ENCODE assay signal across 24 mouse cellular contexts in genomic region chr4:91248650-91249049, GRCm38 (mm10).
DNase-seq lines count a peak whose midpoint lies in the region; ATAC-seq and TF ChIP-seq lines count a peak whose summit lies in the region.
"Had no signal": no experiment of that assay in that cellular context is flagged by ENCODE, and none has a peak within 500 bp of the region (broad histone marks: within the 10 kb centered on the region; RNA-seq: fewer than 3 reads in every experiment).

No protein-coding gene starts in this region.

- peaks cover 2% of the 10 kb centered on the region; the same call in 1 of the 2 replicates for H3K4me1 ChIP-seq in midbrain, embryonic 11.5 days (ENCODE audit: control insufficient read depth, insufficient read depth, low read length)
- no peaks in the 10 kb centered on the region for H3K4me1 ChIP-seq in midbrain, postnatal 0 days (ENCODE audit: insufficient read depth, low read length)
- H3K4me1 ChIP-seq in midbrain, embryonic 15.5 days, result no peaks in the 10 kb centered on the region
- H3K4me1 ChIP-seq in midbrain, embryonic 14.5 days (ENCODE audit: control insufficient read depth, insufficient read depth, low read length), result no peaks in the 10 kb centered on the region
- peaks cover 5% of the 10 kb centered on the region; the same call in 1 of the 2 replicates for H3K4me1 ChIP-seq in neural tube, embryonic 15.5 days
- H3K4me1 ChIP-seq: embryonic facial prominence, embryonic 15.5 days had no signal

- peak; percentile 39 for DNase-seq in heart, adult 11 months
- DNase-seq in heart, postnatal 25 days (ENCODE audit: low spot score), result no peak
- no peak for DNase-seq in midbrain, embryonic 11.5 days (ENCODE audit: low spot score, missing footprints)
- DNase-seq in midbrain, postnatal 0 days (ENCODE audit: low spot score), result no peak
- no peak for DNase-seq in midbrain, embryonic 14.5 days
- DNase-seq in spleen, postnatal 4 days (ENCODE audit: low spot score in 2 of 2), result no peak
- DNase-seq: adrenal gland, adult 2 months; adrenal gland, postnatal 10 days; adrenal gland, postnatal 25 days; cerebellum, adult 11 months; cerebellum, adult 18-20 months; cerebellum, adult 8-10 months; cerebellum, adult 9-11 months; cerebellum, postnatal 14 days; cerebellum, postnatal 36 days; embryo, embryonic 11 days had no signal

- no peak overlapping the region for H3K27ac ChIP-seq in midbrain, embryonic 11.5 days (ENCODE audit: low read depth, low read length)
- no peak overlapping the region for H3K27ac ChIP-seq in midbrain, postnatal 0 days (ENCODE audit: low read depth, low read length)
- no peak overlapping the region for H3K27ac ChIP-seq in midbrain, embryonic 15.5 days
- H3K27ac ChIP-seq in midbrain, embryonic 14.5 days (replicated peaks; ENCODE audit: low read depth, low read length), result no peak overlapping the region
- no peak overlapping the region for H3K27ac ChIP-seq in neural tube, embryonic 15.5 days (replicated peaks)
- H3K27ac ChIP-seq: embryonic facial prominence, embryonic 13.5 days; embryonic facial prominence, embryonic 15.5 days; forebrain, embryonic 10.5 days; forebrain, embryonic 13.5 days had no signal

- no peak overlapping the region for H3K4me2 ChIP-seq in midbrain, embryonic 11.5 days
- H3K4me2 ChIP-seq in midbrain, postnatal 0 days (ENCODE audit: low read depth, low read length, poor library complexity, severe bottlenecking), result no peak overlapping the region
- no peak overlapping the region for H3K4me2 ChIP-seq in midbrain, embryonic 15.5 days
- H3K4me2 ChIP-seq in midbrain, embryonic 14.5 days (ENCODE audit: low read length), result no peak overlapping the region
- H3K4me2 ChIP-seq in neural tube, embryonic 15.5 days, result no peak overlapping the region
- H3K4me2 ChIP-seq: embryonic facial prominence, embryonic 13.5 days; embryonic facial prominence, embryonic 15.5 days; forebrain, embryonic 13.5 days had no signal

- 61% methylated on average over 1 of the region's 1 CpGs for WGBS in midbrain, embryonic 11.5 days
- WGBS in midbrain, postnatal 0 days, result 50% methylated on average over 1 of the region's 1 CpGs
- 70% methylated on average over 1 of the region's 1 CpGs for WGBS in midbrain, embryonic 15.5 days
- 56% methylated on average over 1 of the region's 1 CpGs for WGBS in midbrain, embryonic 14.5 days
- WGBS in neural tube, embryonic 15.5 days, result 65% methylated on average over 1 of the region's 1 CpGs

- no peaks in the 10 kb centered on the region for H3K9me3 ChIP-seq in midbrain, embryonic 11.5 days (ENCODE audit: control insufficient read depth, low read length)
- no peaks in the 10 kb centered on the region for H3K9me3 ChIP-seq in midbrain, postnatal 0 days (ENCODE audit: low read length)
- no peaks in the 10 kb centered on the region for H3K9me3 ChIP-seq in midbrain, embryonic 15.5 days
- no peaks in the 10 kb centered on the region for H3K9me3 ChIP-seq in midbrain, embryonic 14.5 days (ENCODE audit: control insufficient read depth, low read length)
- H3K9me3 ChIP-seq in neural tube, embryonic 15.5 days (replicated peaks), result no peaks in the 10 kb centered on the region
- H3K9me3 ChIP-seq: embryonic facial prominence, embryonic 13.5 days; embryonic facial prominence, embryonic 15.5 days; forebrain, embryonic 10.5 days; forebrain, embryonic 13.5 days had no signal

- no peak overlapping the region for H3K4me3 ChIP-seq in midbrain, embryonic 11.5 days (ENCODE audit: low read depth, low read length)
- no peak overlapping the region for H3K4me3 ChIP-seq in midbrain, postnatal 0 days (ENCODE audit: low read depth, low read length)
- no peak overlapping the region for H3K4me3 ChIP-seq in midbrain, embryonic 15.5 days
- no peak overlapping the region for H3K4me3 ChIP-seq in midbrain, embryonic 14.5 days (replicated peaks; ENCODE audit: low read depth, low read length)
- no peak overlapping the region for H3K4me3 ChIP-seq in neural tube, embryonic 15.5 days (replicated peaks)
- H3K4me3 ChIP-seq: embryonic facial prominence, embryonic 13.5 days; embryonic facial prominence, embryonic 15.5 days; erythroblast, embryonic 14.5 days; forebrain, embryonic 10.5 days; forebrain, embryonic 13.5 days had no signal

- ATAC-seq in midbrain, embryonic 11.5 days (ENCODE audit: low FRiP score), result 0 out of 2 replicates have a peak, but pooled peaks have one; percentile 35
- no peak for ATAC-seq in midbrain, postnatal 0 days (ENCODE audit: low FRiP score)
- 0 out of 2 replicates have a peak, but pooled peaks have one; percentile 34 for ATAC-seq in midbrain, embryonic 15.5 days (replicated peaks)
- ATAC-seq in midbrain, embryonic 14.5 days (ENCODE audit: low FRiP score, low TSS enrichment), result no peak
- ATAC-seq in neural tube, embryonic 15.5 days (ENCODE audit: low FRiP score), result 0 out of 2 replicates have a peak, but pooled peaks have one; percentile 16
- ATAC-seq: forebrain, embryonic 13.5 days; forebrain, embryonic 16.5 days had no signal

- no peaks in the 10 kb centered on the region for H3K27me3 ChIP-seq in midbrain, embryonic 11.5 days (ENCODE audit: control insufficient read depth, insufficient read depth, low read length)
- H3K27me3 ChIP-seq in midbrain, postnatal 0 days (ENCODE audit: insufficient read depth, low read length), result no peaks in the 10 kb centered on the region
- no peaks in the 10 kb centered on the region for H3K27me3 ChIP-seq in midbrain, embryonic 15.5 days (replicated peaks)
- no peaks in the 10 kb centered on the region for H3K27me3 ChIP-seq in midbrain, embryonic 14.5 days (ENCODE audit: control insufficient read depth, insufficient read depth, low read length)
- H3K27me3 ChIP-seq in neural tube, embryonic 15.5 days (replicated peaks), result no peaks in the 10 kb centered on the region
- H3K27me3 ChIP-seq: embryonic facial prominence, embryonic 13.5 days; embryonic facial prominence, embryonic 15.5 days; forebrain, embryonic 13.5 days had no signal

- intact Hi-C loops in heart, postnatal 25 days (cut with DNase I), result no loop called here

- no peak overlapping the region for H3K9ac ChIP-seq in midbrain, embryonic 11.5 days (ENCODE audit: low read length)
- H3K9ac ChIP-seq in midbrain, postnatal 0 days (replicated peaks; ENCODE audit: low read length, poor library complexity, severe bottlenecking), result no peak overlapping the region
- H3K9ac ChIP-seq in midbrain, embryonic 15.5 days, result no peak overlapping the region
- H3K9ac ChIP-seq in midbrain, embryonic 14.5 days (replicated peaks; ENCODE audit: low read length), result no peak overlapping the region
- no peak overlapping the region for H3K9ac ChIP-seq in neural tube, embryonic 15.5 days (replicated peaks)
- H3K9ac ChIP-seq: embryonic facial prominence, embryonic 13.5 days; embryonic facial prominence, embryonic 15.5 days; forebrain, embryonic 13.5 days had no signal

- H3K36me3 ChIP-seq in midbrain, embryonic 11.5 days (ENCODE audit: control insufficient read depth, insufficient read depth, low read length), result no peaks in the 10 kb centered on the region
- peaks cover 7% of the 10 kb centered on the region for H3K36me3 ChIP-seq in midbrain, postnatal 0 days (ENCODE audit: insufficient read depth, low read length)
- no peaks in the 10 kb centered on the region; the same call in 1 of the 2 replicates for H3K36me3 ChIP-seq in midbrain, embryonic 15.5 days (replicated peaks)
- H3K36me3 ChIP-seq in midbrain, embryonic 14.5 days (ENCODE audit: control insufficient read depth, insufficient read depth, low read length), result peaks cover 18% of the 10 kb centered on the region; the same call in 1 of the 2 replicates
- H3K36me3 ChIP-seq in neural tube, embryonic 15.5 days, result peaks cover 6% of the 10 kb centered on the region; the same call in 1 of the 2 replicates
- H3K36me3 ChIP-seq: embryonic facial prominence, embryonic 13.5 days; embryonic facial prominence, embryonic 15.5 days had no signal

- no peak for TF ChIP-seq CTCF in midbrain, postnatal 0 days (IDR thresholded peaks at IDR 0.05)

Comparison
In these comparisons a context has a peak if more than half of its experiments do, and no peak if none do; other contexts are left out.
1. ATAC-seq: peak in midbrain, embryonic 11.5 days (single experiment), midbrain, embryonic 15.5 days (single experiment) and neural tube, embryonic 15.5 days (single experiment); none in midbrain, postnatal 0 days (single experiment) and midbrain, embryonic 14.5 days (single experiment).